Mouse (Mus musculus) lung, embryonic 15.5 days (tissue): ENCODE measurements around the gene Ralgps1. TPM values are rescaled to one million over a fixed set of nuclear protein-coding genes. Genes with fewer than 3 reads are reported as not detected.

ENCODE experiments used
- ATAC-seq: fragments of 200-750 bp; cut with Nextera tagmentation; 2 replicates; pipeline ENCODE4 v1.8.0; 2017; ENCODE audit warnings: moderate number of reproducible peaks, borderline replicate concordance; ENCODE audit not compliant: low FRiP score, low TSS enrichment; ENCODE audit errors: extremely low read depth
- H3K27ac ChIP-seq: fragments of 300-500 bp; sonication (generic); 2 replicates; pipeline ENCODE4 v1.5.1; 2015; ENCODE audit warnings: moderate library complexity, mild to moderate bottlenecking, inconsistent platforms
- H3K27me3 ChIP-seq: fragments of 300-500 bp; sonication (generic); 2 replicates; pipeline ENCODE4 v1.6.1; 2015; ENCODE audit warnings: inconsistent platforms
- H3K36me3 ChIP-seq: fragments of 300-500 bp; sonication (generic); 2 replicates; pipeline ENCODE4 v1.6.1; 2015; ENCODE audit warnings: inconsistent platforms
- H3K4me1 ChIP-seq: fragments of 300-500 bp; sonication (generic); 2 replicates; pipeline ENCODE4 v1.6.1; 2015; ENCODE audit warnings: inconsistent platforms
- H3K4me2 ChIP-seq: fragments of 300-500 bp; sonication (generic); 2 replicates; pipeline ENCODE4 v1.6.1; 2015; ENCODE audit warnings: inconsistent platforms, mild to moderate bottlenecking, moderate library complexity
- H3K4me3 ChIP-seq: fragments of 300-500 bp; sonication (generic); 2 replicates; pipeline ENCODE4 v1.5.1; 2015; ENCODE audit warnings: mild to moderate bottlenecking, inconsistent platforms
- H3K9ac ChIP-seq: fragments of 300-500 bp; sonication (generic); 2 replicates; pipeline ENCODE4 v1.6.1; 2015; ENCODE audit warnings: inconsistent platforms
- H3K9me3 ChIP-seq: fragments of 300-500 bp; sonication (generic); 2 replicates; pipeline ENCODE4 v1.6.1; 2016; ENCODE audit warnings: inconsistent platforms
- WGBS: fragments of 180-500 bp; shearing (Covaris S2); methylation state at CpG from one replicate; pipeline ENCODE4 v1.1.7; 2015; 5-methylcytosine and 5-hydroxymethylcytosine counted together
- polyA plus RNA-seq: library from polyadenylated mRNA; unstranded; fragments of >200 nt; fragmentation: Nextera tagmentation; extraction: Ambion mirVana; gene quantifications from 2 replicates; pipeline ENCODE4 v1.2.1, GENCODE M21; 2015

The Ralgps1 gene
- polyA plus RNA-seq, 1 experiment from 2014 or later: 4.5 TPM

GRCm38 (mm10) chr2:33252751-33253150 is 118.5 kb downstream of the Ralgps1 start:
- no peak overlapping the region for H3K9ac ChIP-seq
- no peak for ATAC-seq
- H3K4me3 ChIP-seq: no peak overlapping the region
- H3K4me1 ChIP-seq: no peaks in the 10 kb centered on the region
- no peaks in the 10 kb centered on the region for H3K27me3 ChIP-seq
- no peak overlapping the region for H3K27ac ChIP-seq
- WGBS: 80% methylated on average over 6 of the region's 6 CpGs
- no peaks in the 10 kb centered on the region for H3K9me3 ChIP-seq
- no peak overlapping the region for H3K4me2 ChIP-seq
- H3K36me3 ChIP-seq: no peaks in the 10 kb centered on the region

- no peak overlapping the region for H3K9ac ChIP-seq
- no peaks in the 10 kb centered on the region for H3K27me3 ChIP-seq
- 39% methylated on average over 3 of the region's 3 CpGs for WGBS
- H3K27ac ChIP-seq: no peak overlapping the region
- no peaks in the 10 kb centered on the region for H3K36me3 ChIP-seq
- no peaks in the 10 kb centered on the region for H3K9me3 ChIP-seq
- ATAC-seq: no peak
- no peaks in the 10 kb centered on the region for H3K4me1 ChIP-seq
- H3K4me2 ChIP-seq: no peak overlapping the region
- H3K4me3 ChIP-seq: no peak overlapping the region
These were observed 121.2 kb downstream of the Ralgps1 start for GRCm38 (mm10) chr2:33249922-33250633.

GRCm38 (mm10) chr2:33248549-33248948 is 122.7 kb downstream of the Ralgps1 start:
- Histone ChIP-seq H3K9me3 (no peaks in the 10 kb centered on the region), H3K4me1 (no peaks in the 10 kb centered on the region), H3K9ac (no peak overlapping the region), H3K4me3 (no peak overlapping the region), H3K27me3 (no peaks in the 10 kb centered on the region), H3K4me2 (no peak overlapping the region), H3K36me3 (no peaks in the 10 kb centered on the region), H3K27ac (no peak overlapping the region)
- ATAC-seq: no peak
- 81% methylated on average over 7 of the region's 7 CpGs for WGBS

- H3K4me3 ChIP-seq: no peak overlapping the region
- no peak for ATAC-seq
These were observed 124.4 kb downstream of the Ralgps1 start for GRCm38 (mm10) chr2:33246841-33247240.

GRCm38 (mm10) chr2:33245350-33245749 is 125.9 kb downstream of the Ralgps1 start:
- Histone ChIP-seq H3K4me3 (no peak overlapping the region), H3K9ac (no peak overlapping the region), H3K4me2 (no peak overlapping the region), H3K27ac (no peak overlapping the region), H3K27me3 (no peaks in the 10 kb centered on the region), H3K36me3 (no peaks in the 10 kb centered on the region), H3K9me3 (no peaks in the 10 kb centered on the region), H3K4me1 (no peaks in the 10 kb centered on the region)
- no peak for ATAC-seq

More at GRCm38 (mm10) chr2:33246841-33247240, 124.4 kb downstream of the Ralgps1 start:
- Histone ChIP-seq H3K9ac (no peak overlapping the region), H3K9me3 (no peaks in the 10 kb centered on the region), H3K36me3 (no peaks in the 10 kb centered on the region), H3K27ac (no peak overlapping the region), H3K27me3 (no peaks in the 10 kb centered on the region), H3K4me1 (no peaks in the 10 kb centered on the region), H3K4me2 (no peak overlapping the region)
- 79% methylated on average over 5 of the region's 5 CpGs for WGBS

- no peaks in the 10 kb centered on the region for H3K9me3 ChIP-seq
- WGBS: 72% methylated on average over 6 of the region's 6 CpGs
- H3K27ac ChIP-seq: no peak overlapping the region
- H3K4me3 ChIP-seq: no peak overlapping the region
- no peaks in the 10 kb centered on the region for H3K36me3 ChIP-seq
- H3K4me2 ChIP-seq: no peak overlapping the region
- no peaks in the 10 kb centered on the region for H3K27me3 ChIP-seq
- H3K9ac ChIP-seq: no peak overlapping the region
- no peaks in the 10 kb centered on the region for H3K4me1 ChIP-seq
- ATAC-seq: no peak
These were observed 126.4 kb downstream of the Ralgps1 start for GRCm38 (mm10) chr2:33244880-33245279.

GRCm38 (mm10) chr2:33237581-33237980 is 133.7 kb downstream of the Ralgps1 start:
- no peak overlapping the region for H3K4me3 ChIP-seq
- 70% methylated on average over 6 of the region's 6 CpGs for WGBS
- H3K9ac ChIP-seq: no peak overlapping the region
- no peak for ATAC-seq
- no peaks in the 10 kb centered on the region for H3K36me3 ChIP-seq
- no peak overlapping the region for H3K27ac ChIP-seq
- H3K27me3 ChIP-seq: no peaks in the 10 kb centered on the region
- peaks cover 14% of the 10 kb centered on the region for H3K4me1 ChIP-seq
- no peaks in the 10 kb centered on the region for H3K9me3 ChIP-seq
- no peak overlapping the region for H3K4me2 ChIP-seq

GRCm38 (mm10) chr2:33234848-33235247 is 136.4 kb downstream of the Ralgps1 start:
- Histone ChIP-seq H3K9me3 (no peaks in the 10 kb centered on the region), H3K36me3 (no peaks in the 10 kb centered on the region), H3K27ac (no peak overlapping the region), H3K27me3 (no peaks in the 10 kb centered on the region), H3K4me1 (peaks cover 18% of the 10 kb centered on the region), H3K4me3 (no peak overlapping the region), H3K4me2 (no peak overlapping the region), H3K9ac (no peak overlapping the region)
- WGBS: 86% methylated on average over 4 of the region's 4 CpGs
- ATAC-seq: no peak

- Histone ChIP-seq H3K4me2 (no peak overlapping the region), H3K27ac (no peak overlapping the region), H3K36me3 (peaks cover 4% of the 10 kb centered on the region; the same call in 1 of the 2 replicates), H3K9ac (no peak overlapping the region), H3K9me3 (no peaks in the 10 kb centered on the region), H3K27me3 (no peaks in the 10 kb centered on the region), H3K4me1 (peaks cover 18% of the 10 kb centered on the region), H3K4me3 (no peak overlapping the region)
- 74% methylated on average over 5 of the region's 5 CpGs for WGBS
- no peak for ATAC-seq
These were observed 137.4 kb downstream of the Ralgps1 start for GRCm38 (mm10) chr2:33233856-33234255.

- Histone ChIP-seq H3K36me3 (peaks cover 8% of the 10 kb centered on the region; the same call in 1 of the 2 replicates), H3K9ac (no peak overlapping the region), H3K4me3 (no peak overlapping the region), H3K27ac (no peak overlapping the region), H3K9me3 (no peaks in the 10 kb centered on the region), H3K4me1 (peaks cover 18% of the 10 kb centered on the region), H3K27me3 (no peaks in the 10 kb centered on the region), H3K4me2 (no peak overlapping the region)
- no peak for ATAC-seq
- 73% methylated on average over 6 of the region's 6 CpGs for WGBS
These were observed 138.3 kb downstream of the Ralgps1 start for GRCm38 (mm10) chr2:33232782-33233570.

- no peak overlapping the region for H3K9ac ChIP-seq
- H3K27me3 ChIP-seq: no peaks in the 10 kb centered on the region
- H3K4me3 ChIP-seq: no peak overlapping the region
- WGBS: 52% methylated on average over 2 of the region's 2 CpGs
- H3K9me3 ChIP-seq: no peaks in the 10 kb centered on the region
- no peak overlapping the region for H3K4me2 ChIP-seq
- peak overlapping the region; percentile 48 for H3K27ac ChIP-seq
- H3K36me3 ChIP-seq: peaks cover 8% of the 10 kb centered on the region; the same call in 1 of the 2 replicates
- no peak for ATAC-seq
- peaks cover 18% of the 10 kb centered on the region for H3K4me1 ChIP-seq
These were observed 139.5 kb downstream of the Ralgps1 start for GRCm38 (mm10) chr2:33231788-33232187.

- WGBS: 45% methylated on average over 10 of the region's 10 CpGs
- no peak overlapping the region for H3K4me3 ChIP-seq
- ATAC-seq: no peak
These were observed 140.6 kb downstream of the Ralgps1 start for GRCm38 (mm10) chr2:33230701-33231100.

More at GRCm38 (mm10) chr2:33230701-33231100, 140.6 kb downstream of the Ralgps1 start:
- Histone ChIP-seq H3K4me1 (peaks cover 10% of the 10 kb centered on the region), H3K4me2 (no peak overlapping the region), H3K27me3 (no peaks in the 10 kb centered on the region), H3K36me3 (peaks cover 8% of the 10 kb centered on the region; the same call in 1 of the 2 replicates), H3K27ac (no peak overlapping the region), H3K9ac (no peak overlapping the region), H3K9me3 (no peaks in the 10 kb centered on the region)
